Mouse (Mus musculus): ENCODE measurements around the gene Asb1.
A peak's percentile ranks its signal among the peaks of the same experiment; 100 is the strongest.

Asb1 gene

DNA sequence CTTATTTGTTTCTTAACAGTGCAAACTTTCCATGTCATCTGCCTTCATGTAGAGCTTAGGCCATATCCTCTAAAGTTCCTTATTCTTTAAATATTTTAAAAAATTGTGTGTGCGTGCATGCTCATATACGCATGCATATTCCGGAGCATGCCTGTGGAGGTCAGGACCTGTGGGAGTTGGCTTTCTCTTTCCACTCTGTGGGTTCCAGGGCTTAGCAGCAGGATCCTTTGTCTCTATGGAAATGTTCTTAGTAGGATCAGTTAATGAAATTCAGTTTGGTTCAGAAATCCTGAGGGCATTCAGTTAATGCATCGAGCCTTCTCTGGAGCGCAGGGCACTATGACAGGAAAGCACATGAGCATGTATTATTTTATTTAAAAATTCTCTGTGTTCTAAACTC is 7.2 kb downstream of the Asb1 start:
- no peak for DNase-seq

DNA sequence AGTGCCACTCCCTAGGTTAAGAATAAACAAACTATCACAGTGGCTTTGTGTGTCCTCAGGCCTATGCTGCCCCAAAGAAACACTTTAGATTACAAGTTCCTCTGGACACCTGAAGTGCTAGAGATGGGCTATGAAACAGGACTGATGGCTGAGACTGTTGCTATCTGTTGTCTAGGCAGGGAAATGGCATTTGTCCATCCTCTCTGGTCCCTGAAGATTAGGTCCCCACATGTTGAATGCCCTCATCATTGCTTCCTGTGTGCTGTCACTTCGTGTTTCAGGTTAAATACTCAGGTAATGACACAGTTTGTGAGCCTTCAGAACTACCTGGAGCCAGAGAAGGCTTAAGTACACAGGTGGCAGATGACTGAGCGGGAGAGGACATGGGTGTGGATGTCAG is 8.7 kb downstream of the Asb1 start:
- DNase-seq, result no peak

DNA sequence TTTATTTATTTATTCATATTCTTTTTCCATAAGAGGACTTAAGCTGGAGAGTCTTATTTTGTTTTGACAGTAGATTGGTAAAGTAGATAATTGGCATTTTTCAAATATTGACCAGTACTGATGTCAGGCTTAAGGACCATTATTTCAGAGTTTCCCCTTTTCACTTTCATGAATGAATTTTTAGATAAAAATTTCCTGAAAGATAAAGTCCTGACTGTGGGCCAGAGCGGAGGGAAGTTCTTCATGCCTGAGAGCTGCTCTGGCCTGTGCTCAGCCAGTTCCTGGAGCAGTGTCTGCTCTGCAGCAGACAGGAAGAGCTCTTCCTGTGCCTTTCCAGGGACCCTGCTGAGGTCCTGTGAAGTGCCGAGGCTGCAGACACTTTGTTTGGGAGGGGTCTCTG is 16.8 kb downstream of the Asb1 start:
- no peak for DNase-seq

DNA sequence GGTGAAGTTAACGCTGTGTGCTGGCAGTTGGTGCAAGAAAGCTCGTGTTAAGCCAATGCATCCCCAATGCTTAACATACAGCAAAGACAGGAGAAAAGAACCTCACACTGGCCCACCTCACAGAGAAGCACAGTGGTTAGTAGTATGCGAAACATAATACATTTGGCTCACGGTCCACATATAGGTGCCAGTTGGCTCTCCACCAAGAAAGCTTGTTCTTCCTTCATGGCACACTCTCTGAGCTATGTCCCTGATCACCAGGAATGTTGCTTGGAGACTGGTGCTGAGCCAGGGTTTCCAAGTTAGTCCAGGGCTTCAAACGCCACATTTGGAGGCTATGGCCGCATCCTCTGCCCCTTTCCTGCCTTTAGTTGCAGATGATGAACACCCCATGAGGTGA is 20.9 kb downstream of the Asb1 start:
- DNase-seq, result no peak

DNA sequence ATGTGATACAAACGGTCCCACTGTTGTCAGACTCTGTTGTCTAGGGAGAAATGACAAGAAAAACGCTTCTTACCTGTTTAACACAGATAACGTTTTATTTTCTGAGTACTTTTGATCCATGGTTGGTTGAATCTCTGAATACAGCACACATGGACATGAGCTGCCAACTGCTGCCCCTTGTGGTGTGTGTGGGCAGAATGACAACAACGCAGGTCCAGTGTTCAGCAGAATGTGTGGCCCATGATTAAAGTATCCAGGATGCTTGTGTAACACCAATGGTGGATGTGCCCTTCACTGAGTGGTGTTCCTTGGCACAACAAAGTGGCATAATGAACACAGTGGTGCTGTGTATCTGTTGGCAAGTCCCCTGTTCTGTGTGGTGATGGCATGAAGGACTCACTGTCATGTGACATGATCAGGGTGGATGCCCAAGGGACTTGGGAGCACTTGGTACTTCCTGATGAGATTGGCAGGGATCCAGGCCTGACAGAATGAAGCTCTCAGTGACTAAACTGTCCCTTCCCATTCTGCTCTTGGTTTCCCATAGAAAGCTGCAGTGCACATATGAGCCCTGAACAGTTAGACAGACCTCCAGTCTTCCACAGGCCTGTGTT is 22.7 kb downstream of the Asb1 start:
- DNase-seq, result no peak

DNA sequence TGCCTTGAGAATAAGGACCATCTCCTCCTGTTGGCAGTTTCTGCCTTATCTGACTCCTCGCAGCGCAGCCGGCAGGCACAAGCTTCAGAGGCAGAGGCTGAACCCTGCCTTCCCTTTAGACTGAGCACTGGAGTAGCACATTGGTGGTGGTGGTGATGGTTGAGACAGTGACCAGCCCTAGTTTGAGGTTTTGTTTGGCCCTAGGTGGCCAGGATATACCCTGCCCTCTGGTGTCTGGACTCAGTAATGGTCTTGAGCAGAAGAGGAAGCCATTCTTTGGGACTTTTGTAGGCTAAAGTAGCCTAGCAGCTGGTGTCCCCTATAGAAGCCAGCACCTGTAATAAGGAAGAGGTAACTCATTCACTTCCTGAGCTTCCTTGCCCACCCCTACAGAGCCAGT is 23.7 kb downstream of the Asb1 start:
- DNase-seq, result no peak

DNA sequence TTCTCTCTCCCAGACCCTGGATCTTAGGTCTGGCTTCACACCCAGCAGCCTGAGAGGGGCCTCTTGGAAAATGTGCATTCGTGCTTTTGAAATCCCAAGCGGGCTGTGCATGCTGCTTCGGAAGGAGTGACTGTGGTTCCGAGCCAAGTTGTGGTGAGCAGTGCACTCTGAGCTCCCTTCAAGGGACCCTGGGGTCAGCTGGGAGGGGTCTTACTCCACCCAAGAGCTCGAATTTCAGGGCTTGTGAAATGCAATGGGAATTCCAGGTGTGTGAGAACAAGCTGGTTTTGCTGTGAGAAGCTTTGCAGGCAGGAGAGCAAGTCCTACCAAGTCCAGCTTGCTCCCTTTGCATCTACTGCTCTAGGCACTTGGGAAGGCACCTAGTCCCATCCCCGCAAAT is 24.3 kb downstream of the Asb1 start:
- no peak for DNase-seq

DNA sequence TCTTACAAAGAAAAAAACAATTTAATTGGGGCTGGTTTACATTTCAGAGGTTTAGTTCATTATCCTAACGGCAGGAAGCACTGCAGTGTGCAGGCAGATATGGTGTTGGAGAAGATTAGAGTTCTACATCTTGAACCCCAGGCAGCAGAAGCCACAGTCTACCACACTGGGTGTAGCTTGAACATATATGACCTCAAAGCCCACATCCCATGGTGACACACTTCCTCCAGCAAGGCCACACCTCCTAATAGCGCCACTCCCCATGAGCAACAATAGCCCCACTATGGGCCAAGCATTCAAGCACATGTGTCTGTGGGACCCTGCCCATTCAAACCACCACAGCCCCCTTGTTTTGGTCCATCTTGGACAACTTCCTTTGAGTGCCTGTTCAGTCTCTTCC is 26.9 kb downstream of the Asb1 start:
- no peak for DNase-seq

DNA sequence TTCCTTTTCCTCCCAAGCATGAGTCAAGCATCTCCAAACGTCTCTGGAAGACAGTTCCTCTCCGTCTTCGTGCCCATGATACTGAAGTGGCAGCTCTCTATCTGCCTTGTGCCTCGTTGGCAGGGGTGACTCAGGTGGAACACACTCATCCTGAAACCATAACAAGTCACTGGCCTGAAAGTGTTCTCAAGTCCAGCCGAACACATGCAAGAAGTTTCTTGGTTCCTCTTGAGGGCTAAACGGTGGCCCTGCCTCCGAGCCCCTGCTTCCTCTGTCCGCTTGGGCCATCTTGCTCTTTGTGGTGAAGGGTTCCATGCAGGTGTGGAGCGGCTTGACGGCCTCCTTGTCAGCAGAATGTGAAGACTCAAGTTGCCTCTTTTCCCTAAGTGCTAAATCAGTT is 32.1 kb downstream of the Asb1 start:
- no peak for DNase-seq

DNA sequence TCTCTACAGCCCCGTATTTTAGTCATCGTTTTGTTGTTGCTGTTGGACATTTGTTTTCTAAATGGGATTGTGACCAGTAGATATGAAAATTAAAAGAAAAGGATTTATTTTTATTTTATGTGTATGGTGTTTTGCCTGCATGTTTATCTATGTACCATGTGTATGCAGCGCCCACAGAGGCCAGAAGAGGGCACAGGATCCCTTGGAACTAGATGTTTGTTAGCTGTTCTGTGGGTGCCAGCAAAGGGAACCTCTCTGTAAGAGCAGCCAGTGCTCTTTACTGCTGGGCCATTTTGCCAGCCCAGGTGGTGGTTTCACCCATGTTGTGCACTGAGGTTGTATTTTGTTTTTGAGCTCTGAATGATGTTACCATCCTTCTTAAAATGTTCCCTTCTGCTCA is 33.9 kb downstream of the Asb1 start:
- peak; percentile 33 for DNase-seq

DNA sequence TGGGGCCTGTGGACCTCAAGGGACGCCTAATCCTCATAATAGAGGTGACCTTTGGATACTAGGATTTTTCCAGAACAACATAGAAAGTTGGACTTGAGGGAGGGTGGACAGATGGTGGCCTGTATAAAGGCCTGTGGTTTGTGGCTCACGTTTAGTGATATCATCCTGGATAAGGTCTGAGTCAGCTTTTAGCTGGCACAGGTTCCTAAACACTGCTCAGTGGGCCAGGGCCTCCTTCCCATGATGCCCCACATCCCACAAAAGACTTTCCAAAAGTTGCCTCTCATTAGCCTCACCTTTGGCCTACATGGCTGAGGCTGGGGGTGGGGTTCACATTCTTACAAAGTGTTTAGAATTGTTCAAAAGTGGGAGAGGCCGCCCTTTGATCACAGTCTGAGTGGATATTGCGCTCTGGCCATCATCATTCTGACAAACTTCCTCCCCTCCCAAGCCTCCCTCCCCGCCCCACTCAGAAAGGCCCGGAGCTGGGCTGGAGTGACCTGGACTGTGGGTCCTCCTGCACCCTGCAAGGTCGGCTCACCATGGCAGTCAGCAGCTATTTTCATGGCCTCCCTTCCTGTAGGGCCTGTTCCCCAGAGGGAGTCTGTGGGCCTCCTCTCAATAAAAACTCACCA is 37.7 kb downstream of the Asb1 start:
- no peak for DNase-seq

DNA sequence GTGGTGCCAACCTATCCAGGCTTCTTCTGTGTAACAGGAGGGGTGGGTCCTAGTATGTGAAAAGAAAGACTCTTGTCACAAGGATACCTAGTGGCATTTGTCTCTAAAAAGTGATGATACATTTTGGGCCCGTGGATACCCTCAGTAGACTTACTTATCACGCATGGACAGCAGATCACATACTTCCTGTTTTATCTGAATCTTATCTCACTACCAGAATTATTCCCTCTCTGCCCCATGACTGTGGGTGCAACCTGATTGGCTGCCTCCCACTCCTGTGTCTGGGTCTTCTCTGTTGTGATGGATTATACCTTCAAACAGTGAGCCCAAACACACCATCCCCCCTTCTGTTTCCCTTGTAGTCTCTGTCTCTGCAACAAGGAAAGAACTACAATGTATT is 40.2 kb downstream of the Asb1 start:
- DNase-seq, result no peak

DNA sequence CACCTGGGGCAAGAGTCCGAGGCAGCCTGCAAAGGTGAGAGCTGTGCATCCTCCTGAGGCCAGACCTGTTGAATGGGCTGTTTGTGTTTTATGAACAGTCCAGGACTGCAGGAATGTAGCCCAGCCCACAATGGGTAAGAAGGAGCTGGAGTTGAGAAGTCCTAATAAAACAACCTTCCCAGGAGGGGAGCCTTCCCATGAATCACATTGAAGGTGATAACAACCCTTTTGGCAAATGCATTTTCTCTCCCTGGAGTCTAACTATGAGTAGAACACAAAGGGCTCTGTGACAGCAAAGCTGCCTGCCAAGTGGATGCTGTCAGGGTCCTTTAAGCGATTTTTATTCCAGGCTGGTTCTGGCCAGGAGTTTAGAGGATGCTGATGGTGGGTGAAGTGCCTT is 40.9 kb downstream of the Asb1 start:
- no peak for DNase-seq

DNA sequence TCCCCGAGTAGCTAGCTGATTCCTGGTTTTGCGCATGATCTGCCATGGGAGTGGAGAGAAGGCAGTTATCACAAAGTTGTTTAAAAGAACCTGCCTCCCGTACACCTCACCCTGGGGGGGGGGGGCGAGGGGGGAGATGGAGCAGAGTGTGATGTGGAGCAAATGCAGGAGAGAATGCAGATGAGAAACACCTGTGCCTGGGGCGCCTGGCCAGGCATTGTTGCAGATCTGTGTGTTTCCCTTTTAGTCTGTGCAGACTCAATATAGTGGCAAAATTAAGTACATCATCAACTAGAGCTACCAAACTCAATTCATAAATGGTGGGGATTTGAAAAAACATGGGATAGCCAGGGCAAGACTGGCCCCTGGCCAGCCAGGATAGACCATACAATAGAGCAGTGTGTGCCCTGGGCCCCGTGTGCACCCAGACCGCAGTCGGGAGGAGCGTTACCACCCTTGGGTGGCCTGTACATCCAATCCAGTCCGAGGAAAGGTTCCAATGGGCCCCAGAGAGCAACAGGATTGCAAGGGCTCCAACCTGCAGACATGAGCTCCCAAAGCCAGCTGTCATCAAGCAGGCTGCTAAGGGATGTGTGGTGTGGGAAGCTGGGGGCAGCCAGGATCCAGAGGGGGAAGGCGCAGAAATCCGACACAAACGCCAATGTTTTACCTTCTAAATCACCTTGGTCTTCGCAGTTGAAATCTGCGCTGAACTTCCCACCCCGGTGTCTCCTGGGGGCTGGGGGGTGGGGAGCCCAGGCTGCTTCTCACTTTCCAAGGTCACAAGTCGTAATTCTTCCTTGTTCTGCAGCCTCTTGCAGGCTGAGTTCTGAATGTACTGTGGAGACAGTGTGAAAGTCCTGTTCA is 44.9 kb downstream of the Asb1 start:
- DNase-seq, result no peak

DNA sequence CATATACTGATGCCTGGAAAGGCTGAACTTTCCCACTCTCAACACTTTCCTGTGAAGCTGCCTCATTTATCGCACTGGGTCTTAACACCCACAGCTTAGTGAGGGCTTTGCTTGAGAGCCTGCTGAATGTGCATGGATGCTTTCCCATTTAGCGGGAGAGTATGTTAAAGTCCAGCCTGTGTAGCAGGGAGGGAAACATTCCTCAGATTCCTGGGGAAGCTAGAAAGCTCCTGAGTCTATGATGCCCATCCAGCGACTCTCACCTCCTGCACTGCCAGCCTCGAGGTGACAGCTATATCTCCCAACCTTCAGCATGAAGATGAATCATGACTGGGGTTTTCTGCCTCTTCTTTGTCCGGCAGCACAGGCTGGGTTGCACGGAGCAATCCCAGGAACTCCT is 49.4 kb downstream of the Asb1 start:
- no peak for DNase-seq

DNA sequence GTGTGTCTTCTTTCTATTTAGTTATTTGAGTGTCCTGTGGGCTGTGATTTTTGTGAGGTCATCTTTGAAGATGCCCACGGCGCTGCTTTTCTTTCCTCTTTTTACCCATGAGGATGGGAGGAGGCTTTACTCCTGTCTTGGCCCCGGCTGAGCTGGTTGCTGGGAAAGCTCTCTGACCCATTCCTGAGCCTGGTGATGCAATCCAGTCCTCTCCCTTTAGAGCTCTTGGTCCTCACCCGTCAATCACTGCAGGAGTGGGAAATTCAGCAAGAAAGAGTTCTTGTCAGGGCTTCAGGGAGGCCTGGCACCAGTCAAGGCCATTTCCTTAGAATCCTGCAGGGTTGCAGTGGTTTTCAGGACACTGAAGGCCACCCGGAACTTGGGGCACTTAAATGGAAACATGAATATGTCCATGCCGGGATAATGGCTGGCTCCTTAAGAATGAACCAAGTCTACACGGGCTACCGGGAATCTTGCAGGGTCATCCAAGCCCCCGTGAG is 55.2 kb downstream of the Asb1 start:
- DNase-seq, result no peak

DNA sequence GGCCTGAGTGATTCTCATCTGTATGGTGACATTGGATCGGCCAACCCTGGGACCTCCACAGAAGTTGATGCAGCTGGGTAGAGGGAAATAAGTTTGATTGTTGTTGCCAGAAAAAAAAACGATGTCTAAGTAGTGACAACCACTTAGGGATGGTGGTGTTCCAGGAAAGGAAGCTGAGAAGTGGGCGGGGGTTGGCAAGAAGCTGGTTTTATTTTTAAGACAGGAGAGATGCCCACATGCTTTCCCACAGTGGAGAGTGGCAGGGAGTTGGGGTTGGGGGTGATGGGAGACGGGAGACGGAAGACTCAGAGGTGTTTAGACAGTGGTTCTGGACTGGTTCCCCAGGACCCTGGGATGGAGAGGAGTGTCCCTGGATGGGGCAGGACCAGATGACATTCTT is 57.3 kb downstream of the Asb1 start:
- peak; percentile 65 for DNase-seq

DNA sequence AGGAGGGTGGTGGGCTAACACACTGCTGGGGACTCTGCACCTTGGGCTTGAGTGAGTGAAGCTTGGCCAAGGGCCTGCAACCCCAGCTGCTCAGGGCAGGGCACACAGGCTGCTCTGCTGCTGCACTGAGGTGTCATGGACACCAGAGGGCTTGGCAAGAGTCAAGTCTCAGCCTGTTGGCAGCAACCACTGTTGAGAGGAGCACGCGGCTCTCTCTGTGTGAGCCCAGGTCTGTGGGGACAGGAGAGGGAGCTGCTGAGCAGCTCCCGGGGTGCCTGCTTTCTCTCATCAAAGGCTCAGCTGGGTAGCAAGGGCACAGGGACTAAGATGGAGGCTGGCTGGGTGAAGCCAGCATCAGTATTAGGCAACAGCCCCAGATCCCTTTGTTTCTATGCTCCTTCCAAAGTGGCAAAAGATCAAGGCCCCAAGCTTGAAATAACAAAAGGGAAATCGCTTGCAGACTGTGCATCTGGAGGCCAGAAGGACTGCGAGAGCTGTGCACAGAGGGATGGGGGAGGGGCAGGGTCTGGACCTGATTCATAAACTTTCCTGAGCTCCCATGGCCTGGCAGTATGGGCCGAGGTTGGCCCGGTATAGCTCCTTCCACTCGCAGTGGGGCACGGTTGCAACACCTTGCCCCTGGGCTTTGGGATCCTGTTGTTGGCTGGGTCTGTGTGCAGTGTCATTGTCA is 60.5 kb downstream of the Asb1 start:
- peak; percentile 58 for DNase-seq

DNA sequence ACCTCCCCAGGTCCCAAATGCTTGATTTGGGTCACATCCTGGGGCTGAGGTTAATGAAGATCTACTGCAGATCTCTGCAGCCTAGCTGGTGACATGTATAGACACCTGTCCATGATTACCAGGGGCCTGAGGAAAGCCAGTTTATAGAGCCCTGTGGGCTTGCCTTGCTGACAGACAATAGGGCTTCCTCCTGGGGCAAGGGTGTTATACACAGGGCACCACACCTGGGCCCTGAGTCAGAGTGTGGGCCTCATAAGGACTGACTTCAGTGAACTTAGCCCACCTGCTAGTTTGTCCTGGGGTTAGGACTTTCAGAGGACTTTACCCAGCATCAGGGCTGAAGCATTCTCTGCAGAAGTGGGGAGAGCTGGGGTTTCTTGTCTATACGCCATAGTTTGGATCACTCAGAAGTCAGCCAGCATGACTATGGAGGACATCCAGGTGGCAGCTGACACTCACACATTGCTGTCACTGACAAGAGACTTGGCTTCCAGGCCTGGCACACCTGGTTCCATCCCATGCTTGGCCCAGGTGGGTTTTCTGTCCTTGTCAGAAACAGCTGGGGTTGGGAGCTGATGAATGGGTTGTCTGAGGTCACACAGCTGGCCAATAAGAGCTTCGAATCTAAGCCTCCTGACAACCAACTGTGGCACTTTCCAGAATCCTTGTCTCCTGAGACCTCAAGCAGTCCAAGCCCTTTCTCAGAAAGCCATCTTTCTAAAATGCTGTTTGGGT is 61.2 kb downstream of the Asb1 start:
- DNase-seq, result no peak

DNA sequence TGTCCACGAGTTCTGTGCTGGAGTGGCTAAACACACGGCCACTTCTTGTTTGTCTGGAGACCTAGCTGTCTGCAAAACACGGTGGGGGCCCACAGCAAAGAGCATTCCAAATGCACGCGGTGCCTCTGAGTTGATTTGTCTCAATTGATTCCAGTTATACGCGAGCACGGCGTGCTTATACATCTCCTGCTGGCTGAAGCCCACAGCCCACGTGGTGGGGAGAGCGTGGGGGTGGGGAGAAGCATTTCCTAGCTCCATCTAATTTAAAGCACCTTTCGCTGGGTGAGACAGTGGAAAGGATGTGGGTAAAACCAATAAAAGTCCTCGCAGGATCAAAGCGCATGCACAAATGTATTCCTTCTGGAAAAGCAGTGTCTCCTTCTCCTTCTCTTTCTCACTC is 65.3 kb downstream of the Asb1 start:
- DNase-seq, result no peak

DNA sequence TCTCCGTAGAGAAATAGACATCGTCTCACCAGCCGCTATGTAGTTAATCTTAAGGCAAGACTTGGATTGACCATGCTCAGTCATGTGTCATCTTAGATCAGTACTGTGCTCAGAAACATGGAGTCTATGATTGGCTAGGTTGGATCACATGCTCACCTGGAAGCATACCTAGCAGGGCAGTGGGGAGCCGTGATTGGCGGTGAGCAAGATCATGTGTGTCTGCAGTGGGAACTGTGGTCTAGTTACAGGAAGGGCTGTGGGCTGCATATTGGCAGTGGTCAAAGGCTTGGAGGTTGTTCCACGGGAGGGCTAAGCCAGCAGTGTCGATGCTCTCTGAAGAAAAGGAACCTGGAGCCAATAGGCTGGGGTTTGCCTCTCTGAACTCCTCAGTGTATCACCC is 66.4 kb downstream of the Asb1 start:
- no peak for DNase-seq

DNA sequence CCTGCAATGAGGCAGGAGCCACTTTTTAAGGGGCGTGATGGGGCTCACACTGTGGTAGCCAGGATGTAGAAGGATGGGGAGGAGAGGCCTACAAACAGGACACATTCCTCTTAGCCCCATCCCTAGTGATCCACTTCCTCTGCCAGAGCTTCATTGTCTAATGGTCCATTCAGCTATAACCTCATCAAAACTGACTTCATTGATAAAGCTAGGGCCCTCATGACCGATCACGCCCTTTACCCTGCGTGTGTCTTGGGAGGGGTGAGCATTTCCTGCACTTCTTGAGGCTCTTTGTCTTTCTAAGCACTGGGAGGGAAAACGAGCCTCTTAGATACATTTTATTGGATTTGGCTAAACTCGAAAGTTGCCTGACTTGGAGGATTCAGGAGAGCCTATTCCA is 66.8 kb downstream of the Asb1 start:
- no peak for DNase-seq
